Mouse (Mus musculus) retina, postnatal 1 day (tissue): Measurements from ENCODE around the gene Pum1.
A peak's percentile ranks its signal among the peaks of the same experiment; 100 is the strongest.

Source experiments
- DNase-seq: peaks from one replicate; pipeline ENCODE4 v3.0.0-alpha.2; 2012

The Pum1 gene

DNA sequence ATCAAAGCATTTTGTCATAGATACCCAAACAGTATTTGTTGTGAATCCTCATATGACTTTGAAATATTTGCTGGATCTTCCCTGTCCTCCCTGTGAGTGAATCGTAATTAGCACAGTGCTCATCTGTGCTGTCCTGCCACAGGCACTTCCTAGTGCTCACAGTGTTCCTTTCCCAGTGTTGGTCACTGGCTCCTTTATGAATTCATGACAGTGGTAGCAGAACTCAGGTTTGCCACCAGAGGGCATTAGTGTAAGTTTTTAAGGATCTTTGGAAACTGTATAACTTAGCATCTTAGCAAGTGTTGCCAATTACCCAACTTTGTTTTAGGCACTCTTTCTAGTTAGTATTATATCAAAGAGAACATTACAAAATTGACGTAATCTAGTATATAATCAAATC lies 75.4 kb downstream of the Pum1 start:
- DNase-seq: peak; percentile 66

DNA sequence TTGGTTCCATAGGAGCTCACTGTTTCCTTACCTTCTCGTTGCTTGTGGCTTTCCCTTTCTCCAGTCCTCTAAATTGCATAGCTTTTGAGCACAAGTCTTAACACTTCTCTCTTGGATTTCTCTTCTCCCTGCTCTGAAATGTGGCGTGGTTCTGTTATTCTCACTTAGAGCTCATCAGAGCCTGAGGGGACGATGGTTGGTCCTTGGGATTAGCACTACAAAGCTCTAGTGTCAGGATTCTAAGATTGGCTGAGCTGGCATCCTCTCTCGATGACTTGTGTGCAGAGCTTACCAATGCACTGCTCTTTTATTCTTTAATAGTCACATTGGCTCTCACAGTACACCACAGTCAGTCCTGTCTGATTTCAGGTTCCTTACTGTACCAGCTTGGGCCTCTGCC lies 80.9 kb downstream of the Pum1 start:
- no peak for DNase-seq

- no peak for DNase-seq
Measured at GRCm38 (mm10) chr4:130745561-130746306, 82.6 kb downstream of the Pum1 start.

GRCm38 (mm10) chr4:130749566-130749965 lies 86.4 kb downstream of the Pum1 start:
- peak; percentile 32 for DNase-seq

- DNase-seq: no peak
Measured at GRCm38 (mm10) chr4:130751966-130752365, 88.8 kb downstream of the Pum1 start.

DNA sequence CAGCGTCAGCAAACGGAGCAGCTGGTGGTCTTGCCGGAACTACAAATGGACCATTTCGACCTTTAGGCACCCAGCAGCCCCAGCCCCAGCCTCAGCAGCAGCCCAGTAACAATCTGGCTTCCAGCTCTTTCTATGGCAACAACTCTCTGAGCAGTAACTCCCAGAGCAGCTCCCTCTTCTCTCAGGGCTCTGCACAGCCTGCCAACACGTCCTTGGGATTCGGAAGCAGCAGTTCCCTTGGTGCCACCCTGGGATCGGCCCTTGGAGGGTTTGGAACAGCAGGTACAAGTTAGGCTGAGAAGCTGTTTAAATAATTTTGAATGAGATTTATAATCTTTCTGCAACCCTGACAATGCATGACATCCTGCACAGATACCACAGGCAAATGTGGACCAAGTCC lies 89.5 kb downstream of the Pum1 start:
- DNase-seq: no peak

DNA sequence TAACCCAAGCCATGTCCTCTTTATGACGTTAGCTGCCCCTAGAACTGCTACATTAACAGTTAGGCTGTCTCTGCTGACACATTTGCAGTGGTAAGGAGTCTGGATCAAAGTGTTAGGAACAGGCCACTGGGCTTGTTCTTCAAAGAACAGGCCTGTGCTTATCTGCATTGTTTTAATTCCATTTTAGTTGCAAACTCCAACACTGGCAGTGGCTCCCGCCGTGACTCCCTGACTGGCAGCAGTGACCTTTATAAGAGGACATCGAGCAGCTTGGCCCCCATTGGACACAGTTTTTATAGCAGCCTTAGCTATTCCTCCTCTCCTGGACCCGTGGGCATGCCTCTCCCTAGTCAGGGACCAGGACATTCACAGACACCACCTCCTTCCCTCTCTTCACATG lies 90.6 kb downstream of the Pum1 start:
- DNase-seq: no peak

DNA sequence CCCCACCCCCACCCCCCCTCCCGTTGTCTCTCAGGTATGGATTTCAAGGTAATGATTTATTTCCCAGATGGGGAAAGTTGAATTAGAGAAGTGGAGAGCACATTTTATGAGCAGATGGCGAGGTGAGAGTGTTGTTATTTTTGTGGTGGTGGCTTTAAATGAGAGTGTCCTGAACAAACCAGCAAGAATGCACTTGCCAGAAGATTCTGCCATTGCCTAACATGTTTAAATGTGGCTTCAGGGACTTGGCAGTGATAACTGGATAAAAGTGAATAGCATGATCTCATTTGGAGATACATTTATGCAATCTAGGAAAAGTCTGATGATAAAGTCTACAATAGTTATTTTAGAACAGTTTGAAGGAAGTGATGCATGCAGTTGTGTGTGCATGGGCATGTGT lies 91.7 kb downstream of the Pum1 start:
- DNase-seq: no peak

GRCm38 (mm10) chr4:130759875-130760274 lies 96.8 kb downstream of the Pum1 start:
- DNase-seq: no peak

GRCm38 (mm10) chr4:130761809-130762208 lies 98.7 kb downstream of the Pum1 start:
- no peak for DNase-seq

- DNase-seq: no peak
Measured at GRCm38 (mm10) chr4:130765399-130766160, 102.5 kb downstream of the Pum1 start.

DNA sequence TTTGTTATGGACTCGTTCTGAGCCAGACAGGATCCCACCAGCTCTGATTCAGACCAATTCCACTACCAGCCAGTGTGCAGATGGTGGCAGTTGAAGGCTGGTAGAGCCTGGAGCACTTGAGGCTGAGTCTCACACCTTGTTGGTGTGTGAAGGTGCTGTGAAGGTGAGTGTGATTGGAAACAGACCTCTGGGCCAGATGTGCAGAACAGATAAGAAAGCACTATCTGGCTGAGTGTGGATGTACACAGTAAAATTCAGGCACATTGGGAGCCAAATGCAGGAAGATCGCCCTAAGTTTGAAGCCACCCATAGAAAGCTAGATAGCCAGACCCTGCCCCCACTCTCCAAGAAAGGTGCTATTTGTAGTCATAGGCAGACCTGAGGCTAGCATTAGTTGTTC lies 103.3 kb downstream of the Pum1 start:
- no peak for DNase-seq

DNA sequence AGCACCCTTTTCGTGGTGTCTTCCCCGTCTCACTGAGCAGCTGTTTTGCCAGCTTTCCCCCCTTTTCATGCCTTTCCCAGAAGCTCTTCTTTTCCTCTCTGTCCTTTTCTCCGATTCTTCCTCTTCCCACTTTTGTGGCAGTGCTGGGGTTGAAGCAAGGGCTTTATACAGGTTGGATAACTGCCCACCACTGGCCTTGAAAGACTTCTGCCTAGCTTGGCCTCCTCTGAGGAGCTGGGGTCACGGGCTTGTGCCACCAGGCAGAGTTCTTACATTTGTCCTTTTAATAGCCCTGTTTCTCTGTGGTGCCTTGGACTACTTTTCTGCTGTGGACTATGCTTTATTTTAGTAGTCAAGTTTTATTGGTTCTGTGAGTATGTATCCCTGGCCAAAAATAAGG lies 103.8 kb downstream of the Pum1 start:
- DNase-seq: no peak

GRCm38 (mm10) chr4:130773899-130774298 lies 110.8 kb downstream of the Pum1 start:
- DNase-seq: no peak

DNA sequence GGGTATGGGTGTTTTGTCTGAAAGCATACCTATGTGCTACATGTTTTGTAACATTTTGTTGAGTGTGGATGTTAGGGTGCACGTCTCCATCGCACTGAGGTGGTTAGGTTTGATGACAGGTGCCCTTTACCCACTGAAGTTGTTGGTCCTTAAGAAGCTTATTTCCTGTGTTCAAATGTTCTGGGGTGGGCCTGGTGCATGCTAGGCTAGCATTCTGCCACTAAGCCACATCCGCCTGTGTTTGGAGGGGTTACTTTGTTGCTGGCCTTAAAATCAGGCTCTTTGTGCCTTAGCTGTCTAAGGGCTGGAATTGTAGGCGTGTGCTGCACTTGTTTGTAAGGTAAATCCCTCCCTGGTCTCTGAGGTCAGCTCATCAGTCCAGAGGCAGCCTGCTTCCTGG lies 111.7 kb downstream of the Pum1 start:
- DNase-seq: no peak

- DNase-seq: no peak
Measured at GRCm38 (mm10) chr4:130777647-130778046, 114.5 kb downstream of the Pum1 start.

- no peak for DNase-seq
Measured at GRCm38 (mm10) chr4:130779037-130779436, 115.9 kb downstream of the Pum1 start.

DNA sequence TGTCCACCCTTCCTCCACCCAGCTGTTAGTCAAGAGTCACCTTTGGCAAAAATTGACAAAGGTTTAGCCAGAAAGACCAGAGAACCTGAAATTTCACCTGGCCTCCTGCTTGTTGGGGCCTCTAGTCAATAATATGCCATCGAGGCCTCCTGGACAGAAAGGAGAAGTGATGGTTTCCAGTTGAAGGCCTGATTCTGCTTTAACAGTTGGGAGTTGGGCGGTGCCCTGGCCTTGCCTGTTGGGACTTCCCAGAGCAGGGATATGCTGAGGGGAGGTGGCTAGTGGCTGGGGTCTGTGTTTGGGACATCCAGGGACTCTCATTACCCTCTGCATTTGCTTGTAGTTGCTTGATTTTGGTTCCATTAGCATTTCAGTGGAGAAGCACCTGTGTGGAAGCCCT lies 119.4 kb downstream of the Pum1 start:
- no peak for DNase-seq

- peak; percentile 66 for DNase-seq
Measured at GRCm38 (mm10) chr4:130784755-130785154, 121.6 kb downstream of the Pum1 start.

GRCm38 (mm10) chr4:130787530-130787929 lies 124.4 kb downstream of the Pum1 start:
- no peak for DNase-seq

DNA sequence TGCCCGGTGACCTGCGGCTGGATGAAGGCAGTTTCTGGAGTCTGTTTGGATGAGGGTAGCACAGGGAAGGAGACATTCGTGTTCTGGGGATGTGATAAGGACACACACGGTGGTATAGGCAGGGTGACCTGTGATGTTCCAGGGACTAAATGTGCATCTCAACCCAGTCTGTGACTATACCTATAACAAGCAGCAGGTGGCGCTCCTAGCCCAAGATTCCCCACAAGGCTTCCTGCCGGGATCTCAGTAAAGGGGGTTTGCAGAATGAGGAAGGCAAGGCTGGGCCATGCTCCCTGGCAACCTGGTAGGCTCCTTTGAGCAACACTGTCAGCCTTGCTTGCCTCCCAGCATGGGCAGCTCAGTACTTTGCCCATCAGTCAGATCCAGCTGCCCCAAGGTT lies 127.1 kb downstream of the Pum1 start:
- DNase-seq: peak; percentile 91

DNA sequence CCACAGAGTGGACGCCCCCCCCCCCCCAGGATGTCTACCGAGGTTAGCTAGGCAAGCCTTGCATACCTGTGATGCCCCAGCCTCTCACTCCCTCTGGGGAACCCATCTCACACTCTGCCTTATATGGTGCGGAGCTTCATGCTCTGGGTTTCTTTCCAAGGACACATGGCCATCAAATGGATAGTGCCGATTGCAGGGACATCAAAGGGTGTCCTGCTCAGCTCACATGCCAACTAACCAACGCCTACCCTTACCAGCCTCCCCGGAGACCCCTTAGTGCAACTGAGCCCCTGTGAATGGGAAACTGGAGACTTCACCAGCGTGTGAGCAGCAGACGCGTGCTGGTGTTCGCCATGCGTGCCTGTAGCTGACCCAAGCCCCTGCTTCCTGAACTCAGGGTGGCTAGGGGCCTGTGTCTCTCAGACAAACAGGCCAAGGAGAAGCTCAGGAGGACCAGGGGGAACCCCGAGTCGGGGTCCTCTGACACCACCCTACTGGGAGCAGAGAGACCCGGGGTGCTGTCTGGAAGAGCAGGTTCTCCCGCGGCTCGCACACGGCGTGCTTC lies 128.8 kb downstream of the Pum1 start:
- peak; percentile 53 for DNase-seq

- peak; percentile 66 for DNase-seq
Measured at GRCm38 (mm10) chr4:130792376-130793179, 129.5 kb downstream of the Pum1 start, which contains the start of gene Sdc3. Gene Sdc3, plus strand, starts transcription at chr4:130792537.
